Mouse (Mus musculus) ES-Bruce4 (cell line): ENCODE measurements around the gene B430305J03Rik. TPM values are rescaled to one million over a fixed set of nuclear protein-coding genes. Genes with fewer than 3 reads are reported as not detected.

ENCODE experiments used
- H3K27ac ChIP-seq: 2 replicates; pipeline ENCODE4 v1.5.1; 2012; ENCODE audit warnings: low read length, inconsistent platforms; ENCODE audit not compliant: insufficient read depth
- H3K27me3 ChIP-seq: 2 replicates; pipeline ENCODE4 v1.6.1; 2012; ENCODE audit warnings: mild to moderate bottlenecking, low read length, inconsistent platforms; ENCODE audit not compliant: control insufficient read depth, poor library complexity, insufficient read depth, severe bottlenecking
- H3K36me3 ChIP-seq: 2 replicates; pipeline ENCODE4 v1.6.1; 2012; ENCODE audit warnings: inconsistent platforms, mild to moderate bottlenecking, low read length, moderate library complexity; ENCODE audit not compliant: control insufficient read depth, poor library complexity, insufficient read depth, severe bottlenecking
- H3K4me1 ChIP-seq: one replicate; pipeline ENCODE4 v1.8.1; 2011; ENCODE audit warnings: low read length; ENCODE audit not compliant: control insufficient read depth, insufficient read depth
- H3K4me3 ChIP-seq: 2 replicates; pipeline ENCODE4 v1.5.1; 2011; ENCODE audit warnings: low read depth, mild to moderate bottlenecking, low read length
- H3K9ac ChIP-seq: 2 replicates; pipeline ENCODE4 v1.6.1; 2012; ENCODE audit warnings: low read depth, mild to moderate bottlenecking, inconsistent platforms; ENCODE audit not compliant: poor library complexity, severe bottlenecking
- H3K9me3 ChIP-seq: replicated peaks from 2 replicates; pipeline ENCODE4 v1.6.1; 2012; ENCODE audit warnings: mild to moderate bottlenecking, low read length, inconsistent platforms; ENCODE audit not compliant: control insufficient read depth, poor library complexity, insufficient read depth, severe bottlenecking
- CTCF ChIP-seq: IDR thresholded peaks from one replicate; pipeline ENCODE4 v1.8.1; 2011; ENCODE audit warnings: low read depth, low read length
- EP300 ChIP-seq: IDR thresholded peaks from 2 replicates; pipeline ENCODE4 v1.6.1; 2011; ENCODE audit warnings: low read depth, low read length; ENCODE audit not compliant: insufficient read depth
- POLR2A ChIP-seq: IDR thresholded peaks from one replicate; pipeline ENCODE4 v1.8.1; 2011; ENCODE audit warnings: low read length; ENCODE audit not compliant: insufficient read depth
- polyA plus RNA-seq: library from polyadenylated mRNA; stranded (reverse); fragments of >200 nt; gene quantifications from 2 replicates; pipeline ENCODE4 v1.2.4, GENCODE M21; 2011; ENCODE audit warnings: low read depth; ENCODE audit not compliant: missing spikeins, insufficient read depth, insufficient read length

B430305J03Rik gene
- polyA plus RNA-seq, 1 experiment, result 0.70 TPM

- H3K9me3 ChIP-seq, result 0 out of 2 replicates have a peak, but pooled peaks cover under 1% of the 10 kb centered on the region
These were observed 27.8 kb upstream of the B430305J03Rik start for GRCm38 (mm10) chr3:61393520-61393919.

GRCm38 (mm10) chr3:61392881-61393280 is 27.1 kb upstream of the B430305J03Rik start:
- Histone ChIP-seq H3K27ac (no peak overlapping the region), H3K36me3 (no peaks in the 10 kb centered on the region), H3K4me3 (no peak overlapping the region), H3K9me3 (0 out of 2 replicates have a peak, but pooled peaks cover 3% of the 10 kb centered on the region), H3K27me3 (no peaks in the 10 kb centered on the region), H3K9ac (no peak overlapping the region), H3K4me1 (no peaks in the 10 kb centered on the region)
- TF ChIP-seq CTCF, result no peak

More at GRCm38 (mm10) chr3:61393520-61393919, 27.8 kb upstream of the B430305J03Rik start:
- Histone ChIP-seq H3K27ac (no peak overlapping the region), H3K27me3 (no peaks in the 10 kb centered on the region), H3K36me3 (no peaks in the 10 kb centered on the region), H3K9ac (no peak overlapping the region), H3K4me3 (no peak overlapping the region), H3K4me1 (no peaks in the 10 kb centered on the region)
- TF ChIP-seq CTCF (no peak), EP300 (no peak), POLR2A (no peak)

GRCm38 (mm10) chr3:61391564-61391963 is 25.8 kb upstream of the B430305J03Rik start:
- Histone ChIP-seq H3K9ac (no peak overlapping the region), H3K27ac (no peak overlapping the region), H3K9me3 (0 out of 2 replicates have a peak, but pooled peaks cover 3% of the 10 kb centered on the region), H3K27me3 (no peaks in the 10 kb centered on the region), H3K36me3 (no peaks in the 10 kb centered on the region), H3K4me3 (no peak overlapping the region), H3K4me1 (no peaks in the 10 kb centered on the region)
- TF ChIP-seq POLR2A, result no peak
- no peak for TF ChIP-seq EP300
- TF ChIP-seq CTCF, result no peak

- Histone ChIP-seq H3K9me3 (0 out of 2 replicates have a peak, but pooled peaks cover 3% of the 10 kb centered on the region), H3K9ac (no peak overlapping the region), H3K36me3 (no peaks in the 10 kb centered on the region), H3K4me3 (no peak overlapping the region), H3K27me3 (no peaks in the 10 kb centered on the region), H3K4me1 (no peaks in the 10 kb centered on the region), H3K27ac (no peak overlapping the region)
- TF ChIP-seq EP300 (no peak), POLR2A (no peak), CTCF (no peak)
These were observed 20.6 kb upstream of the B430305J03Rik start for GRCm38 (mm10) chr3:61386368-61386767.

DNA sequence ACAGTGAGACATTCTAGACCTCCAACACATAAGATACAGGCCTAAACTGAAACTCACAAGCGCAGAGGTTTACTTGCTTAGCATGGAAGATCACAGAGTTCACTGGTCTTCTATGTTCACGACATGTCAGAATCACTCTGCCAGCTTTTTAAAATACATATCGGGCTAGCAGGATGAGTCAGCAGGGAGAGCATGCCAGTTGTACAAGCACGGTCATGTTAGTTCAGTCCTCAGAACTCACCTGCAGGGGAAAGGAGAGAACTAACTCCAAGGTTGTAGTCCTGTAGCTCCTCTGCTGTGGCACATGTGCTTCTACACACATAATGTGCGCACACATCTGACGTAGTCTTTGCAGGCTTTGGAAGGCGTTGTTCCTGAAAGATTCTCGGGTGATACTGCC is 10.2 kb upstream of the B430305J03Rik start:
- no peaks in the 10 kb centered on the region for H3K4me1 ChIP-seq
- no peaks in the 10 kb centered on the region for H3K9me3 ChIP-seq
- H3K4me3 ChIP-seq, result no peak overlapping the region
- no peak overlapping the region for H3K9ac ChIP-seq
- no peaks in the 10 kb centered on the region for H3K36me3 ChIP-seq
- H3K27ac ChIP-seq, result no peak overlapping the region
- no peak for TF ChIP-seq CTCF
- no peaks in the 10 kb centered on the region for H3K27me3 ChIP-seq

- H3K36me3 ChIP-seq, result no peaks in the 10 kb centered on the region
- no peaks in the 10 kb centered on the region for H3K9me3 ChIP-seq
- H3K27ac ChIP-seq, result no peak overlapping the region
- H3K4me3 ChIP-seq, result no peak overlapping the region
- no peak for TF ChIP-seq EP300
- no peak for TF ChIP-seq POLR2A
- TF ChIP-seq CTCF, result no peak
- peaks cover 1% of the 10 kb centered on the region for H3K4me1 ChIP-seq
- H3K27me3 ChIP-seq, result no peaks in the 10 kb centered on the region
- no peak overlapping the region for H3K9ac ChIP-seq
These were observed 2.7 kb upstream of the B430305J03Rik start for GRCm38 (mm10) chr3:61368446-61368845.
